Mouse (Mus musculus) hindbrain, embryonic 12.5 days (tissue): ENCODE measurements around the gene Ncoa6. TPM values are rescaled to one million over a fixed set of nuclear protein-coding genes. Genes with fewer than 3 reads are reported as not detected.
"Not testable (repeated sequence)": the region's sequence is repeated elsewhere in the genome, so short reads cannot be mapped to it uniquely, and the experiment has no call there.

Experiments used
- ATAC-seq: fragments of 200-750 bp; cut with Nextera tagmentation; 2 replicates; pipeline ENCODE4 v1.8.0; 2017; ENCODE audit warnings: moderate TSS enrichment; ENCODE audit not compliant: low FRiP score
- H3K27ac ChIP-seq: fragments of 300-500 bp; sonication (generic); 2 replicates; pipeline ENCODE4 v1.5.1; 2016; ENCODE audit warnings: mild to moderate bottlenecking
- H3K27me3 ChIP-seq: fragments of 300-500 bp; sonication (generic); 2 replicates; pipeline ENCODE4 v1.6.1; 2016; ENCODE audit warnings: mild to moderate bottlenecking
- H3K36me3 ChIP-seq: fragments of 300-500 bp; sonication (generic); 2 replicates; pipeline ENCODE4 v1.6.1; 2016; ENCODE audit warnings: mild to moderate bottlenecking
- H3K4me1 ChIP-seq: fragments of 300-500 bp; sonication (generic); 2 replicates; pipeline ENCODE4 v1.6.1; 2016
- H3K4me2 ChIP-seq: fragments of 300-500 bp; sonication (generic); replicated peaks from 2 replicates; pipeline ENCODE4 v1.6.1; 2016; ENCODE audit warnings: mild to moderate bottlenecking
- H3K4me3 ChIP-seq: fragments of 300-500 bp; sonication (generic); 2 replicates; pipeline ENCODE4 v1.5.1; 2016; ENCODE audit warnings: mild to moderate bottlenecking
- H3K9ac ChIP-seq: fragments of 300-500 bp; sonication (generic); 2 replicates; pipeline ENCODE4 v1.6.1; 2016; ENCODE audit warnings: mild to moderate bottlenecking, moderate library complexity
- H3K9me3 ChIP-seq: fragments of 300-500 bp; sonication (generic); replicated peaks from 2 replicates; pipeline ENCODE4 v1.6.1; 2016; ENCODE audit warnings: mild to moderate bottlenecking
- WGBS: fragments of 180-500 bp; shearing (Covaris S2); methylation state at CpG from one replicate; pipeline ENCODE4 v1.1.7; 2016; 5-methylcytosine and 5-hydroxymethylcytosine counted together
- polyA plus RNA-seq: library from polyadenylated mRNA; unstranded; fragments of >200 nt; fragmentation: Nextera tagmentation; extraction: Ambion mirVana; gene quantifications from 2 replicates; pipeline ENCODE4 v1.2.1, GENCODE M21; 2016

Gene Ncoa6
- polyA plus RNA-seq, 1 experiment from 2014 or later: 31.6 TPM

DNA sequence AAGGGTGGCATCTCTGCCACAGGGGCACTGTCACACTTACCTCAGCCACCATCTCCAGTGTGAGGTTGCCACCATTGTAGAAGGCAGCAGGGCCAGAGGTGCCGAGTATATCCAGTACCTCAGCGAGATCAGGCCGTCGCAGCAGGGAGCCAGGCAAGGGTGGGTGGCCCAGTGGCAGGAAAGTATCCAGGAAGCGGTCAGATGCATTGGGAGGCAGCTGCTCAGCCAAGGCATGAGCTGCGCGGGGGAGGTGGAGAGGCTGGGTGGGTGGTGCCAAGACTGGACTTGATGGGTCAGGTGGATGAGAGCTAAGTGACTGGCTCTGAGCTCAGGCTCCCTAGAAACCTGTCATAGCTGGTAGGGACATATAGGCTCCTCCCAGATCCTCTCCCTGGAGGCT is 28.9 kb upstream of the Ncoa6 start:
- peaks cover 41% of the 10 kb centered on the region for H3K36me3 ChIP-seq
- ATAC-seq: no peak
- no peak overlapping the region for H3K4me2 ChIP-seq
- 0 out of 2 replicates have a peak, but pooled peaks cover 2% of the 10 kb centered on the region for H3K4me1 ChIP-seq
- no peaks in the 10 kb centered on the region for H3K9me3 ChIP-seq
- H3K4me3 ChIP-seq: no peak overlapping the region
- 86% methylated on average over 7 of the region's 7 CpGs for WGBS
- H3K27ac ChIP-seq: no peak overlapping the region
- no peak overlapping the region for H3K9ac ChIP-seq
- H3K27me3 ChIP-seq: no peaks in the 10 kb centered on the region

DNA sequence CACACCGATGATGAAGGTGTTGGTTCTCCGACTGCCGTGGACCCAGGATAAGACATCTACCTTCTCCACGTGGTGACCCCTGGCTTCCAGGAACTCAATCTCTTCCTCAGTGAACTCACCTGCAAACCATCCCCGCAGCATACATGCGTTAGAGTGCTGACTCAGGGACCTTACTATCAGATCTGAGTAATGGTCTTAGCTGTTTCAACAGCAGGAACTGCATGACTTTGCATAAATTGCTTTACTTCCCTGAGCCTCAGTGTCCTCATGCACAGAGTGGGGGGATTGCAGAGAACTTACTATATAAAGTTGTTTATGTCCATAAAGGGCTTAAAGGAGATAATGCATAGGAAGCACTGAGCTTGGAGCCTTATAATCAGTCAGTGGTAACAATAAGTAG is 17.3 kb upstream of the Ncoa6 start:
- no peaks in the 10 kb centered on the region for H3K4me1 ChIP-seq
- H3K4me2 ChIP-seq: no peak overlapping the region
- no peaks in the 10 kb centered on the region for H3K27me3 ChIP-seq
- no peaks in the 10 kb centered on the region for H3K9me3 ChIP-seq
- WGBS: 93% methylated on average over 6 of the region's 6 CpGs
- H3K9ac ChIP-seq: no peak overlapping the region
- no peak overlapping the region for H3K4me3 ChIP-seq
- peaks cover 45% of the 10 kb centered on the region for H3K36me3 ChIP-seq
- no peak for ATAC-seq
- H3K27ac ChIP-seq: no peak overlapping the region

DNA sequence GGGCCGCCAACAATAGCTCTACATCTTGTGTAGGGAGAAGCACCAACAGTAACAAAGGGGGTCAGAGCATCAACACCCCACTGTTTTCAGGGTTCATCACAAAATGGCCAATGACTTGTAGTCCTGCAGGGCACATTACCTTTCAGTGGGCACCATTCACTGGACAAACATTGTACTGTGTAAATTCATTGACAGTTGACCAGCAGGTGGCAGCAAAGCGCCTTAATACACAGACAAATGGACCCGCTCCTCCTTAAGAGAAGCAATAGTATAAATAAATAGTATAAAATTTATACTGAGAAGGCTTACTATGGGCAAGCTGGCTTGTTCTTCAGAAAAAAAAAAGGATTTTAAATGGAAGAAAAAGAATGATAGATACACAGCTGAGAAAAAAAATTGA is 8.3 kb upstream of the Ncoa6 start:
- no peak for ATAC-seq
- H3K27me3 ChIP-seq: no peaks in the 10 kb centered on the region

DNA sequence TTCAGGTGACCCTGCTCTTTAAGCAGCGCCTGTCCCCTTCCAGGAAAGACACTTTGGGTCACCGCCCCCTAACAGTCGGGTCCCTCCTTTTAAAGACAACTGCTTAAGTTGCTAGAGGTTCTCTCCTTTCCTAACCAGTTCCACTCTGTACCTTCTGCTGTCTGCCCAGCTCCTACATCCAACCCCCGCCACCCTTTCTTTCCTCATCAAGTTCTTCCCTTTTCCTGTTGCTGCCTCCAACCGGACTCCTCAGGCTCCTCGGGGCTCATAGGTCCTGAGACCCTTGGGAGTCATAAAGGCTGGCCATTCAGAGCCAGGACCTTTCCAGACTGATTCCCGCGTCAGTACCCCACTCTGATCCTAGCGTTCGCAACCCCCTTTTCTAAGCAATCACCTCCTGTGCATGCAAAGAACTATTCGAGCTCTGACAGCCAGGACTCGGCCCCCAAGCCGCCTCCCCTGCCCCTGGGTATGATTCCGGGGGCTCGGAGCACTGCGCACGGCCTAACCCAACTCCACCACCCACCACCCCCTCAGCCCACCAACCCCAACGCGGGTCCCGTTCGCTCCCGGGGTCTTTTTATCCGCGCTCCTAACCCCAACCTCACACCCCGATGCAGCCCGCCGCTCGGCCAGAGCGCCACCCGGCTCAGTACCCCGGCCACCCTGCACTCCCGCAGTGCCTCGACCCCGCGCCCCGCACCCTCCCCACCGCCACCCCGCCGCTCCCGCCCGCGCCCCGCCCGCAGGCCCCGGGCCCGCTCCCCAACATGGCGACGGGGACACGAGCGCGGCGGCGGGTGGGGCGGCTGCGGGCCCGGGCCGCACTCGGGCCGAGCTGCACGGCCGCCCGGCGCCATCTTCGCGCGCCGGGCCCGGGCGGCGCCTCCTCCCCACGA is 774 bp downstream of the Ncoa6 start:
- peak; percentile 76 for ATAC-seq
- no peaks in the 10 kb centered on the region for H3K9me3 ChIP-seq
- WGBS: under 1% methylated on average over 62 of the region's 71 CpGs

More for the DNA sequence above, 8.3 kb upstream of the Ncoa6 start:
- no peak overlapping the region for H3K9ac ChIP-seq
- H3K36me3 ChIP-seq: no peaks in the 10 kb centered on the region
- H3K9me3 ChIP-seq: 0 out of 2 replicates have a peak, but pooled peaks cover 2% of the 10 kb centered on the region
- no peak overlapping the region for H3K27ac ChIP-seq
- 44% methylated on average over 3 of the region's 3 CpGs for WGBS
- H3K4me1 ChIP-seq: no peaks in the 10 kb centered on the region
- H3K4me3 ChIP-seq: no peak overlapping the region
- no peak overlapping the region for H3K4me2 ChIP-seq

DNA sequence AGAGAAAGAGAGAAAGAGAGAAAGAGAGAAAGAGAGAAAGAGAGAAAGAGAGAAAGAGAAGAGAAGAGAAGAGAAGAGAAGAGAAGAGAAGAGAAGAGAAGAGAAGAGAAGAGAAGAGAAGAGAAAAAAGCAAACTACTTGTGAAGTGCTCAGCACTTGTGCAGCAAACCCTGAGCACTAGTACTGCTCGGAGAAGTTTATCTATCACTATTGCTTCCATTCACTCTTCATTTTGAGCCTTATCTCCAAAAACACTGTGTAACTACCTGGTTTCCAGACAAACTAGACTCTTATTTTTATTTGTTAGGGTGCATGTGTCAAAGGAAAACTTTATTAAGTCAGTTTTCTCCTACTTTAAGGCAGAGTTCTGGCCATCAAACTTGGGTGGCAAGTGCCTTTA is 6.8 kb downstream of the Ncoa6 start:
- H3K27ac ChIP-seq: no peak overlapping the region
- no peak overlapping the region for H3K4me3 ChIP-seq
- no peaks in the 10 kb centered on the region for H3K27me3 ChIP-seq
- no peaks in the 10 kb centered on the region for H3K36me3 ChIP-seq
- 94% methylated on average over 1 of the region's 1 CpGs for WGBS
- peaks cover 10% of the 10 kb centered on the region for H3K4me1 ChIP-seq
- no peak overlapping the region for H3K4me2 ChIP-seq
- H3K9ac ChIP-seq: no peak overlapping the region
- no peak for ATAC-seq
- H3K9me3 ChIP-seq: no peaks in the 10 kb centered on the region

More for the DNA sequence above, 774 bp downstream of the Ncoa6 start:
- Histone ChIP-seq H3K4me1 (peaks cover 19% of the 10 kb centered on the region), H3K27ac (peak overlapping the region; percentile 93), H3K4me2 (peak overlapping the region; percentile 80), H3K36me3 (no peaks in the 10 kb centered on the region), H3K4me3 (peak overlapping the region; percentile 94), H3K27me3 (no peaks in the 10 kb centered on the region), H3K9ac (peak overlapping the region; percentile 99)

DNA sequence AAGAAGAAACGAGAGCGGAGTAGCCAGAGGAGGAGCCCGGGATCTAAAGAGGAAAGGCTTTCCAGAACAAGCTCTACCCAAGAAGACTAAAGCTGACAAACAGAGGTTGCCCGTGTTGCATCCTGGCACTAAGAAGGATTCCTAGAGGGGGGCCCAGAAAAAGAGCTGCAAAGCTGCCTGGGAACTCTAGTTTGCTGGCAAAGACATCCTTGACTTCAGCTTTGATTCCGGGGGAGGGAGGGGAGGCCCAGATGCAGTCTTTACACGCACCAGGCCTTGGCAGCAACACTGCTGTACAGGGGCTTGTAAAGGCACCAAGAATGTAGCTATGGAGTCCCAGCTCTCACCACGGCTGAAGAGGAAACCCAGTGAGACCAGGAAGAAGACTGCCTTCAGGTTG is 20.1 kb downstream of the Ncoa6 start:
- Histone ChIP-seq H3K4me1 (no peaks in the 10 kb centered on the region), H3K4me3 (no peak overlapping the region), H3K9ac (no peak overlapping the region), H3K27ac (no peak overlapping the region), H3K4me2 (no peak overlapping the region), H3K36me3 (peaks cover 7% of the 10 kb centered on the region; the same call in 1 of the 2 replicates), H3K27me3 (no peaks in the 10 kb centered on the region), H3K9me3 (no peaks in the 10 kb centered on the region)
- no peak for ATAC-seq
- 92% methylated on average over 7 of the region's 7 CpGs for WGBS

DNA sequence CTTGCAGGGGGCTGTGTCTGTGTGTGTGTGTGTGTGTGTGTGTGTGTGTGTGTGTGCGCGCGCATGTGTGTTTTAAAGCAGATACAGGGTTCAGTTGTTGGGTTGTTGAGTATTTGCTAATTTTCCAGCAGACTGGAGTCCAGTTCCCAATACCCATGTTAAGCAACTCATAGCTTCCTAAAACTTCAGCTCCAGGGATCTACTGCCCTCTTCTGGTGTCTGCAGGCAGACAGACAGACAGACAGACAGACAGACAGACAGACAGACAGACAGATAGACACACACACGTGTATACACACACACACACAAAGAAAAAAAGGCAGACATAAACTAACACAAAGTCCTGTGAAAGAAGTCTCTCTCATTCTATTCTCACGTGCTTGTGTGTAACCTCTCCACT is 22.4 kb downstream of the Ncoa6 start:
- Histone ChIP-seq H3K4me3 (no peak overlapping the region), H3K27ac (no peak overlapping the region), H3K36me3 (peaks cover 7% of the 10 kb centered on the region; the same call in 1 of the 2 replicates), H3K9me3 (no peaks in the 10 kb centered on the region), H3K9ac (no peak overlapping the region), H3K27me3 (no peaks in the 10 kb centered on the region), H3K4me2 (no peak overlapping the region), H3K4me1 (no peaks in the 10 kb centered on the region)
- no peak for ATAC-seq
- WGBS: 87% methylated on average over 5 of the region's 5 CpGs

DNA sequence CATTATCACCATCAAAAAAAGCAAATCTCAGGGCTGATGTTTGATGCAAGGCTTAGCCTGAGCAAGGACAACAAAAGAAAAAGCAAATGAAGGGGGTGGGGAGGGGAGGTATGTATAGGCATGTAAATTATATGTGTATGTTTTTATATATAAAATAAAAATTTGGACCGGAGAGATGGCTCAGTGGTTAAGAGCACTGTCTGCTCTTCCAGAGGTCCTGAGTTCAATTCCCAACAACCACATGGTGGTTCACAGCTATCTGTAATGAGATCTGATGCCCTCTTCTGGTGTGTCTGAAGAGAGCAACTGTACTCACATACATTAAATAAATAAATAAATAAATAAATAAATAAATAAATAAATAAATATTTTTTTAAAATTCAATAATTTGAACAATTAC is 25.8 kb downstream of the Ncoa6 start:
- H3K9me3 ChIP-seq, H3K36me3 ChIP-seq, H3K27ac ChIP-seq, ATAC-seq, H3K9ac ChIP-seq, H3K4me1 ChIP-seq, H3K27me3 ChIP-seq, H3K4me3 ChIP-seq, H3K4me2 ChIP-seq: not testable (repeated sequence)
- WGBS: 91% methylated on average over 1 of the region's 1 CpGs

DNA sequence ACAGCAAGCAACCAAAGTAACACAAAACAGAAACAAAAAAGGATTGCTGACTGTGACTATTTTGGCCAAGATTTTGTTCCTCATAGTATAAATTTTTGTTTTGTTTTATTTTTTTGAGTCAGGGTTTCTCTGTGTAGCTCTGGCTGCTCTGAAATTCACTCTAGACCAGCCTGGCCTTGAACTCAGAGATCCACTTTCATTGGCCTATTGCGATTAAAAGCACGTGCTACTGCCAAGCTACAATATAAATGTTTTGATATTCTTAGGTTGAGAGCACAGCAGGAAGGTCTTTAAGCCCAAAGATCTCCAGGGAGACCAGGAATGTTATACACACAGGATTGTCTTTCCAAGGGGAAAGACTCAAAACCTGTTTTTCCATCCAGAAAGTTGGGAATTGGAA is 30.2 kb downstream of the Ncoa6 start:
- Histone ChIP-seq H3K4me1 (peaks cover 3% of the 10 kb centered on the region), H3K9ac (no peak overlapping the region), H3K9me3 (no peaks in the 10 kb centered on the region), H3K27ac (no peak overlapping the region), H3K4me2 (no peak overlapping the region), H3K4me3 (no peak overlapping the region), H3K27me3 (no peaks in the 10 kb centered on the region), H3K36me3 (no peaks in the 10 kb centered on the region)
- 60% methylated on average over 2 of the region's 2 CpGs for WGBS
- no peak for ATAC-seq

DNA sequence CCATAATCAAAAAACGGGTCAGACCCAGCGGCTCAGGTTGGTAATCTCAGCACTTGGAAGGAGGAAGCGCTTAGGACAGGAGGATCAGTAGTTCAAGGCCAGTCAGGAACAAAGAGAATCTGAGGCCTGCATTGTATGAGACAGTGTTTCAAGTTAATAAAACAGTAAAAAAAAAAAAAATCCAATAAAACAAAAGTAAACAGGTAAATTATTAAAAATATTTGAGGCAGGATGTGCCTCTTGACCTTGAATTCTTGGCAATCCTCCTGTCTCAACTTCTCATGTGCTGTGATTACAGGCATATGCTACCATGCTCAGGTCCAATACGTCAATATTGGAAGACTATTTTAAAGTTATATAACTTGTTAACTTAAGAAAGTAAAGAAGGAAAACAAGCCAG is 30.8 kb downstream of the Ncoa6 start:
- H3K9me3 ChIP-seq: no peaks in the 10 kb centered on the region
- no peak overlapping the region for H3K9ac ChIP-seq
- 85% methylated on average over 4 of the region's 4 CpGs for WGBS
- H3K4me3 ChIP-seq: no peak overlapping the region
- no peak overlapping the region for H3K27ac ChIP-seq
- H3K4me1 ChIP-seq: peaks cover 3% of the 10 kb centered on the region
- H3K36me3 ChIP-seq: no peaks in the 10 kb centered on the region
- no peaks in the 10 kb centered on the region for H3K27me3 ChIP-seq
- H3K4me2 ChIP-seq: no peak overlapping the region
- ATAC-seq: no peak

DNA sequence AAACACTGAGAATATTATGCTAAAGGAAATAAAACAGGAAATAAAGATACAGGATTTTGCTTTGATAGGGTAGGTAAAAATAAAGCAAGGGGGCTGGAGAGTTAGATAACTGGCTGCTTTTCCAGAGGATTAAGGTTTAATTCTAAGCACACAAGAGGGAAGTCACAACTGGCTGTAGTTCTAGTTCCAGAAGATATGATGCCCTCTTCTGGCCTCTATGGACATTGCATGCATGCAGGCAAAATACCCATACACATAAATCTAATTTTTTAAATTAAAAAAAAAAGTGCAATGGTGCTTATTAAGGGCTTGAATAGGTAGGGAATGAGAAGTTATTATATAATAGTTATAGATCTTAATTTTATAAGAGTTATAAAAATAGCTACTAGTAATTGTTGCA is 37.2 kb downstream of the Ncoa6 start:
- Histone ChIP-seq H3K4me1 (no peaks in the 10 kb centered on the region), H3K4me2 (no peak overlapping the region), H3K36me3 (peaks cover 32% of the 10 kb centered on the region), H3K9me3 (no peaks in the 10 kb centered on the region), H3K9ac (no peak overlapping the region), H3K27me3 (no peaks in the 10 kb centered on the region), H3K4me3 (no peak overlapping the region), H3K27ac (no peak overlapping the region)
- ATAC-seq: no peak

DNA sequence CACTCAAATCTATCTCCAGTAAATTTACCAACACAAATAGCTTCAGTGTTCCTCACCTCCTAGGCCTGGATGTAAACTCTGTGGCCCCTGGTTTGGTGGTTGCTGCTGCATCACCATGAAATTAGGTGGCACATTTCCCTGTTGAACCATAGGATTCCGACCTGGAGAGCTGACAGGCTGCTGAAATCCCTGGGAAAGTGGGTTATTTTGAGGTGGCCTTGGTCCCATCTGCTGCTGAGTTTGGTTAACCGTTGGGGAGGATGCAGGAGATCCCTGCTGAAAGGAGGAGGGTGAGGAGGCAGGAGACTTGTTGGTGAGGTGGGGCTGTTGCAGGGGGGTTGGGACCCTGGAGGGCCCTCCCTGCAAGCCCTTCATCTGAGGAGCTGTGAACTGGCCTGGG is 52.8 kb downstream of the Ncoa6 start:
- ATAC-seq: no peak
- no peaks in the 10 kb centered on the region for H3K9me3 ChIP-seq
- peaks cover 38% of the 10 kb centered on the region for H3K36me3 ChIP-seq
- 90% methylated on average over 2 of the region's 2 CpGs for WGBS
- H3K4me2 ChIP-seq: no peak overlapping the region
- no peaks in the 10 kb centered on the region for H3K27me3 ChIP-seq
- no peaks in the 10 kb centered on the region for H3K4me1 ChIP-seq
- H3K4me3 ChIP-seq: no peak overlapping the region
- no peak overlapping the region for H3K9ac ChIP-seq
- H3K27ac ChIP-seq: no peak overlapping the region

DNA sequence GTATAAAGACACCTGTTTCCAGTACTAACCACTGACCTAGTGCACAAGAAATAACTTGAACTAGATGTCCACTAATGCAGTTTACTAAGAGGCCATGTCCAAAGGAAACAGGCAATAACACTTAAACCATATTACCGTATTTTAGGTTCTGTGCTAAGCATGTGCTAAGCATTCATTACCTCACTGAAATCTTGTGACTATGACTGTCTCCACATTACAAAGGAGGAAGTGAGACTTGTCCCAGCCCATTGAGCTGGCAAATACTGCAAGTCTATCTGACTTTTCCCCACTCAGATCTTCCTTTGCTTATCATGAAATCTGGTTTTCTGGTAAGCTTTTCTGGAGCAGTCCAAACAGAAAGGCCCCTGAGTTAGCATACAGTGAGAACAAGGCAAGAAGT is 69.1 kb downstream of the Ncoa6 start:
- peaks cover 64% of the 10 kb centered on the region for H3K36me3 ChIP-seq
- no peak overlapping the region for H3K4me3 ChIP-seq
- no peak overlapping the region for H3K9ac ChIP-seq
- no peak overlapping the region for H3K27ac ChIP-seq
- no peaks in the 10 kb centered on the region for H3K27me3 ChIP-seq
- WGBS: 100% methylated on average over 1 of the region's 1 CpGs
- ATAC-seq: no peak
- H3K4me2 ChIP-seq: no peak overlapping the region
- H3K4me1 ChIP-seq: no peaks in the 10 kb centered on the region
- H3K9me3 ChIP-seq: no peaks in the 10 kb centered on the region
